Mouse (Mus musculus): Measurements from ENCODE around the gene Ahcyl1. TPM values are rescaled to one million over a fixed set of nuclear protein-coding genes. Genes with fewer than 3 reads are reported as not detected.

Ahcyl1 gene
- polyA plus RNA-seq, 1 experiment from 2014 or later = 92.3 TPM

GRCm38 (mm10) chr3:107633906-107634305 lies 62.5 kb downstream of the Ahcyl1 start:
- peaks cover 11% of the 10 kb centered on the region for H3K36me3 ChIP-seq (replicated peaks)
- peaks cover 18% of the 10 kb centered on the region for H3K4me1 ChIP-seq
- H3K27ac ChIP-seq = no peak overlapping the region
- H3K4me3 ChIP-seq = no peak overlapping the region
- DNase-seq (ENCODE audit: extremely low spot score, low spot score) = no peak
- no peaks in the 10 kb centered on the region for H3K9me3 ChIP-seq
- WGBS = 87% methylated on average over 9 of the region's 9 CpGs
- no peaks in the 10 kb centered on the region for H3K27me3 ChIP-seq (ENCODE audit: poor library complexity, severe bottlenecking)

- Histone ChIP-seq H3K4me1 (peaks cover 20% of the 10 kb centered on the region), H3K27me3 (ENCODE audit: poor library complexity, severe bottlenecking) (no peaks in the 10 kb centered on the region), H3K36me3 (replicated peaks) (peaks cover 22% of the 10 kb centered on the region), H3K27ac (no peak overlapping the region), H3K9me3 (no peaks in the 10 kb centered on the region), H3K4me3 (no peak overlapping the region)
- 96% methylated on average over 4 of the region's 4 CpGs for WGBS
- DNase-seq (ENCODE audit: extremely low spot score, low spot score) = no peak
These were observed 63.6 kb downstream of the Ahcyl1 start for GRCm38 (mm10) chr3:107632786-107633185.

DNA sequence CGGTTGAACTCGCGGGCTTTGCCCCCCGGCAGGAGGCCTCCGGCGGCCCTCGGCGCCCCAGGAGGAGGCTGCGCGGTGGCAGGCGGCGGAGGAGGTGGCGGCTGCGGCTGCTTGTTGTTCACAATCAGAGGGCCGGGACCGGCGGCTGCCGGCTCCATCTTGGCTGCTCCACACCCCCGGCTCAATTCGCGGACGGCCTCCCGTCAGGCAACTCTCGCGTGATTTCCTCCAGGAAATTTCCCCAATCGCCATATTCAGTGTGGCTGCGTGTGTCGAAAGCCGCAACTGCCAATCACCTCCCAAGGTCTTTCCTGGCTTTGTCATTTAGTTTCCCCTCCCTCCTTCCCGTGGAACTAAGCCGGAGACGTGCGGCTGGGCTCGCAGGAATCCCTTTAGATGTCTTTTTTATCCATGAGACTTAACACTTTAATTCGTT lies 64.8 kb downstream of the Ahcyl1 start, which contains the start of gene Strip1:
Gene Strip1 (minus strand): TSS at position 172 of the 436 bp plus-strand sequence.
- WGBS = under 1% methylated on average over 35 of the region's 35 CpGs
- Histone ChIP-seq H3K36me3 (replicated peaks) (peaks cover 35% of the 10 kb centered on the region), H3K27me3 (ENCODE audit: poor library complexity, severe bottlenecking) (no peaks in the 10 kb centered on the region), H3K4me1 (peaks cover 23% of the 10 kb centered on the region), H3K4me3 (peak within 1 kb of the TSS; percentile 100), H3K27ac (peak within 1 kb of the TSS; percentile 99), H3K9me3 (no peaks in the 10 kb centered on the region)
- peak; percentile 96 for DNase-seq (ENCODE audit: extremely low spot score, low spot score)

- 1% methylated on average over 48 of the region's 48 CpGs for WGBS
- Histone ChIP-seq H3K4me1 (peaks cover 23% of the 10 kb centered on the region), H3K36me3 (replicated peaks) (peaks cover 41% of the 10 kb centered on the region), H3K27me3 (ENCODE audit: poor library complexity, severe bottlenecking) (no peaks in the 10 kb centered on the region), H3K4me3 (peak within 1 kb of the TSS; percentile 100), H3K27ac (peak within 1 kb of the TSS; percentile 99), H3K9me3 (no peaks in the 10 kb centered on the region)
- peak; percentile 63 for DNase-seq (ENCODE audit: extremely low spot score, low spot score)
These were observed 65.5 kb downstream of the Ahcyl1 start, which contains the start of gene Gm10961 for GRCm38 (mm10) chr3:107630682-107631522. Gm10961 (plus strand) TSS chr3:107631322.

- 100% methylated on average over 4 of the region's 4 CpGs for WGBS
- no peaks in the 10 kb centered on the region for H3K9me3 ChIP-seq
- H3K4me1 ChIP-seq = peaks cover 23% of the 10 kb centered on the region
- DNase-seq (ENCODE audit: extremely low spot score, low spot score) = no peak
- H3K4me3 ChIP-seq = no peak overlapping the region
- H3K27ac ChIP-seq = no peak overlapping the region
- no peaks in the 10 kb centered on the region for H3K27me3 ChIP-seq (ENCODE audit: poor library complexity, severe bottlenecking)
- H3K36me3 ChIP-seq (replicated peaks) = peaks cover 56% of the 10 kb centered on the region
These were observed 66.9 kb downstream of the Ahcyl1 start for GRCm38 (mm10) chr3:107629411-107629810.

- peaks cover 23% of the 10 kb centered on the region for H3K4me1 ChIP-seq
- 97% methylated on average over 2 of the region's 2 CpGs for WGBS
- H3K36me3 ChIP-seq (replicated peaks) = peaks cover 65% of the 10 kb centered on the region
- H3K27me3 ChIP-seq (ENCODE audit: poor library complexity, severe bottlenecking) = no peaks in the 10 kb centered on the region
- DNase-seq (ENCODE audit: extremely low spot score, low spot score) = no peak
- H3K27ac ChIP-seq = no peak overlapping the region
- H3K4me3 ChIP-seq = no peak overlapping the region
- H3K9me3 ChIP-seq = no peaks in the 10 kb centered on the region
These were observed 67.8 kb downstream of the Ahcyl1 start for GRCm38 (mm10) chr3:107628551-107628950.

DNA sequence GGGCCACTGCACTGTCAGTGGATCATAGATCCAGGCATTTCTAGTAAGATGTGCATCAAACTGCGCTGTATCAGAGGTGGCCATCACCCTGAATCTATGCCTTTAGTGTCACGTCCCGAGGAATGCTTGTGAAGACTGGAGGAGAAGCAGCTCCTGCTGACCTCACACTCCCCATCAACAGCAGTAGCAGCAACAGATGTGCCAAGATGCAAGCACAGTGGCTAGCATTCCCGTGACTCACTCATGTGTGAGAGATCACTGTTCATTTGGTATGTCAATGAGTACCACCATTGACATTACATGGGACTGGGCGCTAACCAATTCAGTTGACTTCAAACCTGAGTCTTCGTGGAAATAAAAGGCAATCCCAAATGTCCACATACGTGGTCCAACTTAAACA lies 68.7 kb downstream of the Ahcyl1 start:
- peaks cover 23% of the 10 kb centered on the region for H3K4me1 ChIP-seq
- 89% methylated on average over 7 of the region's 7 CpGs for WGBS
- H3K36me3 ChIP-seq (replicated peaks) = peaks cover 74% of the 10 kb centered on the region
- H3K4me3 ChIP-seq = no peak overlapping the region
- H3K9me3 ChIP-seq = no peaks in the 10 kb centered on the region
- DNase-seq (ENCODE audit: extremely low spot score, low spot score) = no peak
- no peak overlapping the region for H3K27ac ChIP-seq
- no peaks in the 10 kb centered on the region for H3K27me3 ChIP-seq (ENCODE audit: poor library complexity, severe bottlenecking)

- H3K36me3 ChIP-seq (replicated peaks) = peaks cover 83% of the 10 kb centered on the region
- H3K27ac ChIP-seq = no peak overlapping the region
- no peak overlapping the region for H3K4me3 ChIP-seq
- H3K4me1 ChIP-seq = peaks cover 17% of the 10 kb centered on the region
- no peak for DNase-seq (ENCODE audit: extremely low spot score, low spot score)
- H3K9me3 ChIP-seq = no peaks in the 10 kb centered on the region
- WGBS = 92% methylated on average over 8 of the region's 8 CpGs
- H3K27me3 ChIP-seq (ENCODE audit: poor library complexity, severe bottlenecking) = no peaks in the 10 kb centered on the region
These were observed 69.6 kb downstream of the Ahcyl1 start for GRCm38 (mm10) chr3:107626751-107627150.

DNA sequence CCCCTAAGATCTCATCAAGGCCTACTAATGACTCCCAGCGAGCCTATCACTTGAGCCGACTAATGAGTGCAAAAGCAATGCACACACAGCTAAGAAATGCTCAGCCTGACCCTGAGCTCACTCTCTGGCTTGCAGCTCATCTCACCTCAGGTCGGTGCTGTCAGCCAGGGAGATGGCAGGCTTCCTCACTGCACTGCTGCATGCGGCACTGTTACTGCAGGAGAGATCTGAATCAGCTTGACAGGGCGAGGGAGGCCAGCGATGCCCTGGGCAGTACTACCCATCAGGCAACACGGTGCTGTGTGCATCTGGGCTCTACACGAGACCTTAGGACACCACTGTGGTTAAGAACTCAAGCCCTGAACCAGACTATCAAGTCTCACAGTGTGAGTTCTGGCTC lies 70.8 kb downstream of the Ahcyl1 start:
- peaks cover 95% of the 10 kb centered on the region for H3K36me3 ChIP-seq (replicated peaks)
- H3K27me3 ChIP-seq (ENCODE audit: poor library complexity, severe bottlenecking) = no peaks in the 10 kb centered on the region
- H3K27ac ChIP-seq = no peak overlapping the region
- no peak for DNase-seq (ENCODE audit: extremely low spot score, low spot score)
- WGBS = 94% methylated on average over 8 of the region's 8 CpGs
- H3K4me3 ChIP-seq = no peak overlapping the region
- no peaks in the 10 kb centered on the region for H3K9me3 ChIP-seq
- H3K4me1 ChIP-seq = peaks cover 13% of the 10 kb centered on the region

- Histone ChIP-seq H3K4me3 (no peak overlapping the region), H3K4me1 (peaks cover 5% of the 10 kb centered on the region; the same call in 1 of the 2 replicates), H3K9me3 (no peaks in the 10 kb centered on the region), H3K27me3 (ENCODE audit: poor library complexity, severe bottlenecking) (no peaks in the 10 kb centered on the region), H3K36me3 (replicated peaks) (peaks cover 100% of the 10 kb centered on the region), H3K27ac (no peak overlapping the region)
- WGBS = 92% methylated on average over 8 of the region's 8 CpGs
- no peak for DNase-seq (ENCODE audit: extremely low spot score, low spot score)
These were observed 71.9 kb downstream of the Ahcyl1 start for GRCm38 (mm10) chr3:107624424-107624823.

GRCm38 (mm10) chr3:107622537-107622936 lies 73.8 kb downstream of the Ahcyl1 start:
- no peak overlapping the region for H3K27ac ChIP-seq
- H3K4me1 ChIP-seq = 0 out of 2 replicates have a peak, but pooled peaks cover under 1% of the 10 kb centered on the region
- H3K27me3 ChIP-seq (ENCODE audit: poor library complexity, severe bottlenecking) = no peaks in the 10 kb centered on the region
- 98% methylated on average over 7 of the region's 7 CpGs for WGBS
- no peaks in the 10 kb centered on the region for H3K9me3 ChIP-seq
- no peak overlapping the region for H3K4me3 ChIP-seq
- no peak for DNase-seq (ENCODE audit: extremely low spot score, low spot score)
- H3K36me3 ChIP-seq (replicated peaks) = peaks cover 100% of the 10 kb centered on the region

- Histone ChIP-seq H3K4me1 (no peaks in the 10 kb centered on the region), H3K9me3 (no peaks in the 10 kb centered on the region), H3K4me3 (no peak overlapping the region), H3K36me3 (replicated peaks) (peaks cover 100% of the 10 kb centered on the region), H3K27ac (no peak overlapping the region), H3K27me3 (ENCODE audit: poor library complexity, severe bottlenecking) (no peaks in the 10 kb centered on the region)
- WGBS = 92% methylated on average over 21 of the region's 21 CpGs
- DNase-seq (ENCODE audit: extremely low spot score, low spot score) = no peak
These were observed 74.9 kb downstream of the Ahcyl1 start for GRCm38 (mm10) chr3:107621286-107622075.

DNA sequence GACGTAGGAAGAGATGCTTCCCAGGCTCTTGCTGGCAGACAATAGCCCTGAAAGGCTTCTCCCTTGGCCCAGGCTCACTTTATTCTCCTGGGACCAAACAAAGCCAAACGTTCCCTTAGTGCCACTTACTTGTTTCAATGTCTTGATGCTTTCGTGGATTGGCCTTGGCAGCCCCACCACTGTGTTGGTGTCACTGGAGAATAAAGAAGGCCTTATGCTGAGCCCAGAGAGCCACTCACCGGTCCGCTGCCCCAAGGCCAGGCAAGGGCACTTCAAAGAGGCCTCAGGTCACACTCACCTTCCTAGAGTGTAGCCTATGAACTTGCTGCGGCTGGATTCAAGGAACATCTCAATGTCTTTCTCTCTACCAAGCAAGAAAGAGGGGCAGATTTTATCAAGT lies 76.4 kb downstream of the Ahcyl1 start:
- Histone ChIP-seq H3K27me3 (ENCODE audit: poor library complexity, severe bottlenecking) (no peaks in the 10 kb centered on the region), H3K27ac (no peak overlapping the region), H3K36me3 (replicated peaks) (peaks cover 100% of the 10 kb centered on the region), H3K9me3 (no peaks in the 10 kb centered on the region), H3K4me3 (no peak overlapping the region), H3K4me1 (no peaks in the 10 kb centered on the region)
- 93% methylated on average over 6 of the region's 6 CpGs for WGBS
- no peak for DNase-seq (ENCODE audit: extremely low spot score, low spot score)
